Mouse (Mus musculus): Measurements from ENCODE around the gene Nipsnap3a.

Gene Nipsnap3a

DNA sequence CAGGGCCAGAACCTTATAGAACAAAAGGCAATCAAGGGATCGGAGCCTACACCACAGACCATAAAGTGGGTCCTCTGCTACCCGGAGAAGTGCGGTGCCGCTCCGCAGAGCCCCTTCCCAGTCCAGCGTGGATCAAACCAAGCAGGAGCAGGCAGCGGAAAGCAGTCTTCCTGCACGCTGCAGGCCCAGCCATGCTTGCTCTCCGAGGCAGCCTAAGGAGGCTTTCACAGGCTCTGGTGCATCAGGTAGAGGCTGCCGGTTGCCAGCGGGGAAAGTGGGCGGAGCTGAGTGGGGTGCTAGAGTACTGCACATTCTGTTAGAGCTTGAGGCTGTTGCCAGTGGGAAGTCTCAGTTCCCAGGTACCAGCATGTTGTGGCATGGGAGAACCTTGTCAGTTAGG, at the start of gene Nipsnap3a:
Gene Nipsnap3a (plus strand): TSS at position 25 of the 400 bp plus-strand sequence.
- no peak for DNase-seq

- no peak for DNase-seq
Measured at GRCm38 (mm10) chr4:52946665-52947064, 42.4 kb upstream of the Nipsnap3a start.

- DNase-seq = no peak
Measured at GRCm38 (mm10) chr4:52949005-52949404, 40.1 kb upstream of the Nipsnap3a start.

DNA sequence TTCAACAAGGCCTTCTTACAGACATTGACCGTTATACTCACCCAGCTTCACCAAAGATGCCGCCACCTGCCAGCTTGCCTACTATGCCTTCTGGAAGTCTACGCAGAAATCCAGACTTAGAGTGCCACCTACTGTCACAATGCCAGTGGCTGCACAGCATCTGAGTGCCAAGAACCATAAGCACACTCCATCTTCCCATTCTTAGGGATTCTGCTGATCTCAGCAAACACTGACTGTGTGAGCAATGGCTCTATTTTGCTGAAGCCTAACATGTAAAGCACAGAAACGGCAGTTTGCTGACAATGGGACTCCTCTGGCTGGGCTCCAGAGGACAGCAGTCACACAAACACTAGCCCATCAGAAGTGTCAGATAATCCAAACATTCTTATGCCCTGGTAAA, 30.4 kb upstream of the Nipsnap3a start:
- DNase-seq = peak; percentile 4

GRCm38 (mm10) chr4:52964247-52964646, 24.8 kb upstream of the Nipsnap3a start, which contains the start of gene Olfr270:
Gene Olfr270, plus strand, starts transcription at chr4:52964547.
- DNase-seq = no peak

GRCm38 (mm10) chr4:52985216-52985615, 3.9 kb upstream of the Nipsnap3a start:
- DNase-seq = peak; percentile 3

GRCm38 (mm10) chr4:52986266-52986665, 2.8 kb upstream of the Nipsnap3a start:
- DNase-seq = no peak

- no peak for DNase-seq
Measured at GRCm38 (mm10) chr4:52999449-52999848, 10.4 kb downstream of the Nipsnap3a start.

DNA sequence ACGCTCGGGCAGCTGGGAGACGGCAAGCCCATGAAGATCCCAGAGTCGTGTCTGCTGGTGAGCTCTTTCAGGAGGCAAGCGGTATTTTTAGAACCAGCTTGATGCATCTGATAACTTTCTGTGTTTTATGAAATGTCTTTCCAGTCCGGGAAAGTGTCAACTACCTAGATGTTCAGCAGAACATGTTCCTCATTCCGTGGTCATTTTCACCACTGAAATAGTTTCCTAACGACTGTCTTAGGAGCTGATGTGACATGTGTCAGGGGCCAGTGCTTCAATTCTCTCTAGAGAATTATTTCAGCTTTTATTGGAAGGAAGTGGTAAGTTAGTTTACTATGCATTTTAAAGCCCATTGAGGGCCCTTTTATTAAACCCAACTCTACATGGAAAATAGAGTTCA, 11.1 kb downstream of the Nipsnap3a start:
- no peak for DNase-seq

- no peak for DNase-seq
Measured at GRCm38 (mm10) chr4:53009183-53009582, 20.1 kb downstream of the Nipsnap3a start.

DNA sequence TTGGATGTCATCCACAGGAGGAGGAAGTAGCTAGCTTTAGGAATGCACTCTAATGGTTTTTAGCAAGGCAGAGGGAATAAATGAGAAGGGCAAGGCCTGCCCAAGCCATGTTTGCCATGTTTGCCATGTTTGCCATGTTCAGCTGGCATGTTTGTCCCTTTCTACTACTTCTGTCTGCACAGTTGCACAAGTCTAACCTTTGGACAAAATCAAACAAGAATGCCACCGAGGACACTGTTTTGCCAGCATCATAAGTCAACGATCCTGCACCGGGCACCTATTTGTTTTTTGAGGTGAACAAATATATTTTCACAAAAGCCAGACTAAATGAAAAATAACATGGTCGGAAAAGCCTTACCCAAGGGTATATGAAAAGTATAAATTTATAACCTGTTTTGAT, 20.8 kb downstream of the Nipsnap3a start:
- no peak for DNase-seq

- DNase-seq = peak; percentile 96
Measured at GRCm38 (mm10) chr4:53011732-53012361, 22.8 kb downstream of the Nipsnap3a start, which contains the start of gene Nipsnap3b. Gene Nipsnap3b, plus strand, starts transcription at chr4:53011880.

DNA sequence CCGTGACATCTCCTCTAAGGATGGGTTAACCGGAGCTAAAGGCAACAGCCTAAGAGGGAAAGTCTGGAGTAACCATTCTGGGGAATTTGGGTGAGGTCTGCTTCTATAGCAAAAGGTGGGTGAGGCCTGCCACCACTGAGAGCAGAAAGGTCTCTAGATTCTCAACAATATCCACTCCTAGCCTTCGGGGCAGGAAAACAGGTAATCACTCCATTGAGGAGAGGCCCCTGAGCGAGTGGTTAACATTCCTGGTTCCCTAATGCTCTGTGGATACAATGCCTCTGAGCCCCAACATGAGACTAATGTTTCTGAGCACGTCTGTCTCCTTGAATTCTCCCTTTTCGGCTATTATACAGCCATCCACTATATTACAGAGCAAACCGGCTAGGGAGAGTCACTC, 25.3 kb downstream of the Nipsnap3a start:
- no peak for DNase-seq

DNA sequence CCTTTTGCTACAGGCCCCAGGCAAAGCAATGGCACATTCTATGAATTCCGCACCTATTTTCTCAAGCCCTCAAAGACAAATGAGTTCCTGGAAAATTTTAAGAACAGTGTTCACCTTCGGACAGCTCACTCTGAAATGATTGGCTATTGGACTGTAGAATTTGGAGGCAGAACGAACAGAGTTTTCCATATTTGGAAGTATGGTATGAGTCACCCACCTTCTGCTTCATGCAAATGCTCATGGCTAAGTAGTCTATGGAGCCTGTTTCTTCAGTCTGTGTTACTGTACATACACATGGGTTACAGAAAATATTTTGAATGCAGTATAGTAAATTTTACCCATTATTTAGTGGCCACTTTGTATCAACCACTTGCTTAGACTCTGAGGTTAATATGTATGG, 26.0 kb downstream of the Nipsnap3a start:
- DNase-seq = no peak

DNA sequence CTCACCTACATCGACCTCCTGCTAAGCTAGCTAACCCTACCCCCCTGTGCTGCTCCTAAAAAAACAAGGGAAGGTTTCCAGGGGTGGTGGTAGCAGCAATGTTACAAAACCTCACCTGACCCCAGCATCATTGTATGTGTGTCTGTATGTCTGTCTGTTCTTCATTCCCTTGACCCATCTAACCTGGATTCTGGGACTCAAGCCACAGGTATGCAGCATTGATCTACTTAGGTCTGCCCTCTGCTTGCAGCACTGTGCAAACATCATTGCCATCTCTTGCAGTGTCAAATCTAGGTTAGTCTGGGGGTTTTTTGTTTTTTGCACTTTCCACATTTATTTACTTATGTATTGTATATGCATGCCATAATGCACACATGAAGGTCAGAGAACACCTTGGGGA, 29.3 kb downstream of the Nipsnap3a start:
- DNase-seq = no peak

DNA sequence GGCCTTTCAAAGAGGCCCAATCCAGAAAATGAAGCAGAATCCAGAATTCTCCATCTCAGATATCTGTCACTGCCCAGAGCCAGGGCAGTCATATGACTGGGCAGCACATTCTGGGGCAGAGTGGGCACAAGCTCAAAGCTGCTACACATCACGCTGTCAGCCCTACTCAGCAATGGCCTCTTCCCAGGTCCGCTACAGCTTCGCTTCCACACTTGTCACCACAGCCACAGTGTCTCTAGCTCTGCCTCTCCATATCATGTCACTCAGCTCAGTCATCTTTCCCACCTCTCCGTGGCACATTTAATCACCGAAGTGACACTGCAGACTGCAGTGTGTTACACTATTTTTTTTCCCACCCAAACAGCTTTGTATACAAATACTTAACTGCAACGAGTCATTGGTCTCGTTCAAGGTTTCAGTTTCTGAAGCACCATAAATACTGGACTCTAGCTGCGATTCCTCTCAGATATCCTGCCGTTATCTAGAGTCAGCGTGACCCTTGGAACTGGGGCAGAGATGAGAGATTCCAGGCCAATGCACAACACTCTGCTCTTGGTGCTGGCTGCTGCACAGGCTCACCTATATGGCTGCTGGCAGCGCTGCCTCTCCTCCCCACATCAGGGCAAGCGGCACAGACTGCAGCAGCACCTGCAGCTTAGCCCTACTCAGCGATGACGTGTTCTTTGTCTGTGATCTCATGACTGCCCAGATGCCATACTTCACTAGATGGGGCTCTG, 34.3 kb downstream of the Nipsnap3a start:
- DNase-seq = no peak

DNA sequence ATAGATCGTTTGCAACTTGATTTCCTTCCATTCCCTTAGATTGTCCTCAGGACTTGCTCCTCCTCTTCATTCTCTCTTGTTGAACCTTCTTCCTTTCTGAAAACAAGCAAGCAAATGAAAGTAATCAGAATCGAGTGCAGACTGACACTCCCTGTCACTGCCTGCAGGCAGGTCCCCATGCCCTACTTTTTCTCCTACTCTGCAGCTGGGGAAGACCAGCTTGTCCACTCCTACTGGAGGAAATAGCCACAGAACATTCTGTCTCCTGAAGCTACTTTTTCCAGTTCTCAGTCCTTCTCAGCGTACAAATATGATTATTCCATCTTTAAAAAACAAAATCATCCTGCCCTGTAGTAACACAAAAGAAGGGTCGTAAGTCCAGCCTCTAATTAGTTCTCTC, 35.3 kb downstream of the Nipsnap3a start:
- DNase-seq = no peak

- DNase-seq = no peak
Measured at GRCm38 (mm10) chr4:53027811-53028210, 38.7 kb downstream of the Nipsnap3a start.

DNA sequence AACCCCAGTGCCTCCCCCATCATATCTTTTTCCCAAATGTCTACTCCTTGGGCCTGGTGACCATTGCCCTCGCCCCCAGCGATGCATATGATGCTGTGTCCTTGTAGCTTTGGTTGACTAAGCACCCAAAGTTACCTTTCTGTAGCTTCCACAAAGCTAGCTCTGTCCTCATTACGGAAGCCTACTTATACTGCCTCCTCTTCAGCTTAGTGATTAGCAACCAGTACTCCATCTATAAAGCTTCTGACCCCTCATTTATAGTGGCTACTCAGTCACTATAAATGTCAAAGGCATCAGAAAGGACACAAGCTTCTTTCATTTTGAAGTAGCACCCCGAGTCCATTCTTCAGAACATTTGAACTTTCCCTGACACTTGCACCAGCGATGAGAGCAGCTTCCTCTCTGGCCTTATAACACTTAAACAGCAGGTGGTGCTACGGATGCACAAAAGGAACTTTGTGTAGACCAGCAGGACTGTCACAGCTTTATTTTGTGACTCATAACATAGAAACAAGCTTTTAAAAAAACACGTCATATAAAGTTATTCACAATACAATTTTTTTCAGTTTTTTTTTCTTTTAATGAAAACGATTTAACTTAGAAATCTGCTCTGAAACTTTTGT, 41.4 kb downstream of the Nipsnap3a start:
- peak; percentile 18 for DNase-seq

DNA sequence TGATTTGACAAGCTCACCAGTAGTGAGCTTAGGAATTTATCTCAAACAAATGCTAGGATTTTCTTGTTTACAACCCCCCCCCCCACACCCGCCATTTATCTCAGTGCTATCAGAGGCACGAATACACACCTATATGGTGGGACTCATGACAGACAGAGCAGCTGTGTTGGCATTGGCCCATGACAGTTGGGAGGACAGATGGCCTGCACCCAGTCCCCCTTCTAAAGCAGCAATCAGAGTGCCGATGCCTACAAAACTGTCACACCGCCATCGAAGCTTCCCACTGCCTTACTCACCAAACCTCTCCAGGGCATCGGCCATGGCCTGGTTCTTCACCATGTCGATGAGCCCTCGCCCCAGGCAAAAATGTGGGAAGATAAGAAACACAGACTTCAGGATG, 54.7 kb downstream of the Nipsnap3a start:
- DNase-seq = no peak

- DNase-seq = no peak
Measured at GRCm38 (mm10) chr4:53045807-53046206, 56.7 kb downstream of the Nipsnap3a start.

DNA sequence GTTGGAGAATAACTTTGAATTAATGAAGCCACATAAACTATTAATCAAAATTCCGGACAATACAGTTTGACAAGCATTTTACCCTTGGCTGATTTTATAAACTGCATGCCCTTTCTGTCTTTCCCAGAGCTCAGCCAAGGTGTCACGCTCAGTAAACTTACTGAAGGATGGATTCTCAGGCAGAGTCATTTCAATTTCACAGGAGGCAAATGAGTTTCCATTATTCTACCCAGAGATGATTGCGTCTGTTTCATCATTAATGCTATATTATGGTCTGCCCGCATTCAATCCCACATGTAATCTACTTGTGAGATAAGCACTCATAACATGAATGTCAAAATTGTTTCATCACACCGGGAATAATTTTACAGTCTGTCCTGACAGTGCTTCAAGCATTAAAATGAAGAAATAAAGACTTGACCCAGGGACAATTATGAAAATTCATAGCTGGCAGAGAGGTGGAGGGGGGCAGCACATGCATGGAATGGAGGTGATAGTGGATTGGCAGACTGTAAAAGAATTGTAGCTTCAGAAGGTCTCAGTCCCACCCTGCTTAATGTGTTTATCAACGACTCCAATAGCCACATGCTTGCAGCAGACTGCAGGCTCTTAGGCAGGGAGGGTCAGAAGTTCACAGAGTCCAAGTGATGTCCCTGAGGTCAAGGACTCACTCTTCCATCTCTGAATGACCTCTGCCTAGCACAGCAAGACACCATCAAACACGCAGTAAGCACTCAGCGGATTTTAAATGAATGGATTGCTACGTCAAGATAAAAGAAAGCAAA, 57.4 kb downstream of the Nipsnap3a start:
- no peak for DNase-seq

Measured in kidney, adult 9 months (tissue).